In the genomic region with DNA sequence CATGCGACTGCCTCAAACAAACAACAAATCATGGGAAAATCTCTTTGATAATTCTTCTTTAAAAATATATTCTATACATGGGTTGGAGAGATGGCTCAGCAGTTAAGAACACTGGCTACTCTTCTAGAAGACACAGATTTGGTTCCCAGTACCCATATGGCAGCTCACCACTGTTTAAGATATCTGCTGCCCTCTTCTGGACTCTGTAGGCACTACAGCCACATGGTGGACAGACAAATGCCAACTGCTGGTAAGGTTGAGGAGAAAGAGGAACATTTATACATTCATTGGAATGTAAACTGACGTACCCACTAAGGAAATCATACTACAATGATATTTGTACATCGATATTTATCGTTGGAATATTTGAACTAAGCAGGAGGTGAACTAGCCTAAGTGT, we compare ENCODE assay signal across 10 mouse cellular contexts. TPM values are rescaled to one million over a fixed set of nuclear protein-coding genes. Genes with fewer than 3 reads are reported as not detected.
DNase-seq lines count a peak whose midpoint lies in the region; ATAC-seq and TF ChIP-seq lines count a peak whose summit lies in the region.
"Had no signal": no experiment of that assay in that cellular context is flagged by ENCODE, and none has a peak within 500 bp of the region (broad histone marks: within the 10 kb centered on the region; RNA-seq: fewer than 3 reads in every experiment).

No protein-coding gene starts in this region.

- WGBS in lung, embryonic 14.5 days: 59% methylated on average over 4 of the region's 4 CpGs

- no peak overlapping the region for H3K9ac ChIP-seq in lung, embryonic 14.5 days
- H3K9ac ChIP-seq: embryonic facial prominence, embryonic 12.5 days; hindbrain, embryonic 15.5 days had no signal

- no peaks in the 10 kb centered on the region for H3K9me3 ChIP-seq in lung, embryonic 14.5 days (ENCODE audit: low read depth, low read length)
- H3K9me3 ChIP-seq: embryonic facial prominence, embryonic 12.5 days; hindbrain, embryonic 15.5 days had no signal

- no peak overlapping the region for H3K27ac ChIP-seq in lung, embryonic 14.5 days (ENCODE audit: low read depth)
- H3K27ac ChIP-seq: embryonic facial prominence, embryonic 12.5 days; hindbrain, embryonic 15.5 days had no signal

- peak; percentile 40 for TF ChIP-seq CTCF in lung, embryonic 14.5 days (IDR thresholded peaks at IDR 0.05; ENCODE audit: low read depth)

- H3K27me3 ChIP-seq in lung, embryonic 14.5 days (ENCODE audit: insufficient read depth, low read length): no peaks in the 10 kb centered on the region
- H3K27me3 ChIP-seq: embryonic facial prominence, embryonic 12.5 days; hindbrain, embryonic 15.5 days had no signal

- DNase-seq in adrenal gland, adult 18-20 months (ENCODE audit: low spot score in 2 of 2): peak; percentile 7 to 24
- DNase-seq in adrenal gland, postnatal 25 days: no peak
- peak; percentile 4 to 9 for DNase-seq in lung, adult 18-20 months
- DNase-seq in lung, postnatal 25 days (ENCODE audit: low spot score): no peak
- peak; percentile 21 for DNase-seq in lung, embryonic 14.5 days
- DNase-seq in thymus, postnatal 4 days: peak; percentile 63
- no peak for DNase-seq in layer of hippocampus, adult 9-10 months (ENCODE audit: low spot score)
- DNase-seq in cerebellum, adult 18-20 months: no peak

- no peaks in the 10 kb centered on the region for H3K4me1 ChIP-seq in lung, embryonic 14.5 days (ENCODE audit: insufficient read depth)
- H3K4me1 ChIP-seq: embryonic facial prominence, embryonic 12.5 days; hindbrain, embryonic 15.5 days had no signal

- no peak for ATAC-seq in lung, embryonic 14.5 days (ENCODE audit: insufficient read depth)

- no peaks in the 10 kb centered on the region for H3K36me3 ChIP-seq in lung, embryonic 14.5 days (ENCODE audit: insufficient read depth)
- H3K36me3 ChIP-seq: embryonic facial prominence, embryonic 12.5 days; hindbrain, embryonic 15.5 days had no signal

- H3K4me3 ChIP-seq in lung, embryonic 14.5 days (ENCODE audit: low read depth, low read length): no peak overlapping the region
- H3K4me3 ChIP-seq: embryonic facial prominence, embryonic 12.5 days; hindbrain, embryonic 15.5 days had no signal

- no peak overlapping the region for H3K4me2 ChIP-seq in lung, embryonic 14.5 days
- H3K4me2 ChIP-seq: embryonic facial prominence, embryonic 12.5 days; hindbrain, embryonic 15.5 days had no signal

RNA-seq across cellular contexts. Expression of a gene that starts 36.7 kb away (rescaled TPM):
- total RNA-seq in adrenal gland, adult 18-20 months (2021): 10 to 100 TPM; 58.5 to 60.4 TPM
- total RNA-seq in adrenal gland, postnatal 25 days (2021): 78.4 and 81.1 TPM in 2 replicates
- polyA plus RNA-seq in lung, embryonic 14.5 days (2014; fragmentation: Nextera tagmentation; extraction: Ambion mirVana): 87.6 and 89.0 TPM in 2 replicates

Comparison
In these comparisons a context has a peak if more than half of its experiments do, and no peak if none do; other contexts are left out.
1. DNase-seq: peak in adrenal gland, adult 18-20 months (2 of 2), lung, adult 18-20 months (2 of 2), lung, embryonic 14.5 days (single experiment) and thymus, postnatal 4 days (single experiment); none in adrenal gland, postnatal 25 days (single experiment), lung, postnatal 25 days (single experiment), layer of hippocampus, adult 9-10 months (single experiment) and cerebellum, adult 18-20 months (0 of 2).